Mouse (Mus musculus): ENCODE data around the gene Mbnl1. TPM values are rescaled to one million over a fixed set of nuclear protein-coding genes. Genes with fewer than 3 reads are reported as not detected.
A peak's percentile ranks its signal among the peaks of the same experiment; 100 is the strongest.

The Mbnl1 gene
- total and polyA plus RNA-seq, 2 experiments from 2014 or later, result 55.9 to 86.0 TPM

DNA sequence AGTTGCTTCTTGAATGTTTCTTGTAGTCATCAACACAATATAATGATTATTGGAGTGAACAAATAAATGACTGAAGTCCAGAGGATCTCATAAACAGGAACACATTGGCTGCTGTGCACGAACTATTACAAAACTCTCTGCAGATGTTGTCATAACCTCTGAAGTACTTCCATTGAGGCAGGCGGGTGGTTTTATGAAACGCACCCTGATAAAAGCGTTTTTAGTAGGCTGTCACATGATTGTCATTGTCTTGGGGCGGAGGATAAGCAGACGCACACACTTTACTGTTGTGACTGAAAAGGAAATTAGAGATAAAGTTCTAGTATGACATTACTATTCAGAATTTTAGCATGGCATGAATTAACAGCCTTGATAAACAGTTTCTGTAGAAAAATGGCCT, 131.6 kb downstream of the Mbnl1 start:
- DNase-seq (ENCODE audit: low spot score) (no peak), ATAC-seq (ENCODE audit: low FRiP score) (no peak)
- TF ChIP-seq CTCF (IDR thresholded peaks at IDR 0.05), result no peak
- H3K27ac ChIP-seq (ENCODE audit: low read depth, low read length), result no peak overlapping the region
- H3K4me2 ChIP-seq (ENCODE audit: low read depth, low read length, poor library complexity, severe bottlenecking), result no peak overlapping the region
- no peaks in the 10 kb centered on the region for H3K9me3 ChIP-seq (ENCODE audit: low read length)
- H3K4me3 ChIP-seq (ENCODE audit: low read depth, low read length), result no peak overlapping the region
- WGBS, result 91% methylated on average over 6 of the region's 6 CpGs
- H3K4me1 ChIP-seq (ENCODE audit: insufficient read depth, low read length), result no peaks in the 10 kb centered on the region
- no peak overlapping the region for H3K9ac ChIP-seq (replicated peaks; ENCODE audit: low read length, poor library complexity, severe bottlenecking)
- H3K36me3 ChIP-seq (ENCODE audit: insufficient read depth, low read length), result no peaks in the 10 kb centered on the region
- H3K27me3 ChIP-seq (ENCODE audit: insufficient read depth, low read length), result no peaks in the 10 kb centered on the region

DNA sequence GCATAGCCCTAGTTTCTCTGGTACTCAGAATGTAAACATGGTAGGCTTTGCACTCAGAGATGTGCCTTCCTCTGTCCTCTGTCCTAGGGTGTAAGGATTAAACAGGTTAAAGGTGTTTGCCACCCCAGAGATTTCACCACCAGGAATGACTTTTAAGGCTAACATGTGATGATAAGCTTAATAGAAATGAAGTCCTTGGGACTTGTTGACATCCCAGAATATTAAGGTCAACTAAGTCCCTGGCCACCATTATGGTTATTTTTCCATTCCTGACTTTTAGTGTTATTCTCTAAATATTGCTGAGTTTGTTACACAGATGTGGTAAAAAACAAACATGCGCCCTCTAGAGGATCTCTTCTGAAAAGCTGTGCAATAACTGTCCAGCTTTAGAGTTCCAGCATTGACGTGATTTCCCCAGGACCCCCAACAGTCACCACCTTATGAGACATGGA, 136.3 kb downstream of the Mbnl1 start:
- no peaks in the 10 kb centered on the region for H3K4me1 ChIP-seq (ENCODE audit: insufficient read depth, low read length)
- no peak overlapping the region for H3K4me3 ChIP-seq (ENCODE audit: low read depth, low read length)
- H3K4me2 ChIP-seq (ENCODE audit: low read depth, low read length, poor library complexity, severe bottlenecking), result no peak overlapping the region
- peak; percentile 70 for TF ChIP-seq CTCF (IDR thresholded peaks at IDR 0.05)
- H3K27ac ChIP-seq (ENCODE audit: low read depth, low read length), result no peak overlapping the region
- peak; percentile 69 for DNase-seq (ENCODE audit: low spot score)
- H3K36me3 ChIP-seq (ENCODE audit: insufficient read depth, low read length), result no peaks in the 10 kb centered on the region
- H3K9me3 ChIP-seq (ENCODE audit: low read length), result no peaks in the 10 kb centered on the region
- no peak overlapping the region for H3K9ac ChIP-seq (replicated peaks; ENCODE audit: low read length, poor library complexity, severe bottlenecking)
- WGBS, result 8% methylated on average over 2 of the region's 2 CpGs
- no peak for ATAC-seq (ENCODE audit: low FRiP score)
- H3K27me3 ChIP-seq (ENCODE audit: insufficient read depth, low read length), result no peaks in the 10 kb centered on the region

DNA sequence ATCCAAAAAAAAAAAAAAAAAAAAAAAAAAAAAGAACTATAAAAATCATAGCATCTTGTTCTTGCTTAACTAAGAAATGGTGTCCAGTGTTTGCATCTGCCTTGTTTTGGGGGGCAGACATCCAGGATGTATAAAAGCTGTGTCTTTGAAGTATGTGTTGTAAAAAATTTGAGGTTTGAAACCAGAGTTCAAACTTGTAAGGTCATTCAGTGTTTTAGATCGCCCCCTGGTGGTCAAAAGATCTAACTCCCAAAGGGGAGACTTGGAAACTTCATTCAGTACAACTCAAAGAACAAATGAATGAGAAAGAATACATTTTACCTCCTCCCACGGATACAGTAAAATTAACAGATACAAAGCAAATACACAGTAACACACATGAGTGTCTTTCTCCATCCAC, 139.2 kb downstream of the Mbnl1 start:
- Histone ChIP-seq H3K27ac (ENCODE audit: low read depth, low read length) (no peak overlapping the region), H3K36me3 (ENCODE audit: insufficient read depth, low read length) (no peaks in the 10 kb centered on the region), H3K4me2 (ENCODE audit: low read depth, low read length, poor library complexity, severe bottlenecking) (no peak overlapping the region), H3K4me1 (ENCODE audit: insufficient read depth, low read length) (no peaks in the 10 kb centered on the region), H3K4me3 (ENCODE audit: low read depth, low read length) (no peak overlapping the region), H3K9ac (replicated peaks; ENCODE audit: low read length, poor library complexity, severe bottlenecking) (no peak overlapping the region), H3K27me3 (ENCODE audit: insufficient read depth, low read length) (no peaks in the 10 kb centered on the region), H3K9me3 (ENCODE audit: low read length) (no peaks in the 10 kb centered on the region)
- peak; percentile 72 for DNase-seq (ENCODE audit: low spot score)
- no peak for ATAC-seq (ENCODE audit: low FRiP score)
- TF ChIP-seq CTCF (IDR thresholded peaks at IDR 0.05), result peak; percentile 78
- 14% methylated on average over 2 of the region's 2 CpGs for WGBS

DNA sequence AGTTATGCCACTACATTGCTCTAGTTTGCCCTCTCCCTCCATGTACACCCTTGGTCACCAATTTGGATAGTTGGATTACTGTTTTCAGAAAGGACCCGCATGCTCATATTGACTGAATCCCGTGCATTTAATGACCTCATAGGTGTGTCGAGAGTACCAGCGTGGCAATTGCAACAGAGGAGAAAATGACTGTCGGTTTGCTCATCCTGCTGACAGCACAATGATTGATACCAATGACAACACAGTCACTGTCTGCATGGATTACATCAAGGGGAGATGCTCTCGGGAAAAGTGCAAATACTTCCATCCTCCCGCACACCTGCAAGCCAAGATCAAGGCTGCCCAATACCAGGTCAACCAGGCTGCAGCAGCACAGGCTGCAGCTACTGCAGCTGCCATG, 140.5 kb downstream of the Mbnl1 start:
- WGBS, result 92% methylated on average over 7 of the region's 7 CpGs
- Histone ChIP-seq H3K9ac (replicated peaks; ENCODE audit: low read length, poor library complexity, severe bottlenecking) (no peak overlapping the region), H3K4me1 (ENCODE audit: insufficient read depth, low read length) (no peaks in the 10 kb centered on the region), H3K36me3 (ENCODE audit: insufficient read depth, low read length) (no peaks in the 10 kb centered on the region), H3K27ac (ENCODE audit: low read depth, low read length) (no peak overlapping the region), H3K4me3 (ENCODE audit: low read depth, low read length) (no peak overlapping the region), H3K4me2 (ENCODE audit: low read depth, low read length, poor library complexity, severe bottlenecking) (no peak overlapping the region), H3K27me3 (ENCODE audit: insufficient read depth, low read length) (no peaks in the 10 kb centered on the region), H3K9me3 (ENCODE audit: low read length) (no peaks in the 10 kb centered on the region)
- ATAC-seq (ENCODE audit: low FRiP score), result no peak
- DNase-seq (ENCODE audit: low spot score), result no peak
- no peak for TF ChIP-seq CTCF (IDR thresholded peaks at IDR 0.05)

DNA sequence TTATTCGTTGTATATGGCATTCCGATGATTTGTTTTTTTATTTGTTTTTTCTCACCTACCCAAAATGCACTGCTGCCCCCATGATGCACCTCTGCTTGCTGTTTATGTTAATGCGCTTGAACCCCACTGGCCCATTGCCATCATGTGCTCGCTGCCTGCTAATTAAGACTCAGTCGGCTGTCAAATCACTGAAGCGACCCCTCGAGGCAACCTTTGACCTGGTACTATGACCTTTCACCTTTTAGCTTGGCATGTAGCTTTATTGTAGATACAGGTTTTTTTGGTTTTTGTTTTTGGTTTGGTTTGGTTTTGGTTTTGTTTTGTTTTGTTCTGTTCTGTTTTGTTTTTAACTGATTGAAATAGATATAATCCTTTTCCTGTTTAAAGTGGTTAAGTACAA, 141.9 kb downstream of the Mbnl1 start:
- H3K36me3 ChIP-seq (ENCODE audit: insufficient read depth, low read length), result no peaks in the 10 kb centered on the region
- H3K4me1 ChIP-seq (ENCODE audit: insufficient read depth, low read length), result no peaks in the 10 kb centered on the region
- H3K27ac ChIP-seq (ENCODE audit: low read depth, low read length), result no peak overlapping the region
- WGBS, result 81% methylated on average over 7 of the region's 7 CpGs
- no peak overlapping the region for H3K9ac ChIP-seq (replicated peaks; ENCODE audit: low read length, poor library complexity, severe bottlenecking)
- no peak overlapping the region for H3K4me3 ChIP-seq (ENCODE audit: low read depth, low read length)
- no peaks in the 10 kb centered on the region for H3K9me3 ChIP-seq (ENCODE audit: low read length)
- no peak for ATAC-seq (ENCODE audit: low FRiP score)
- no peak overlapping the region for H3K4me2 ChIP-seq (ENCODE audit: low read depth, low read length, poor library complexity, severe bottlenecking)
- H3K27me3 ChIP-seq (ENCODE audit: insufficient read depth, low read length), result no peaks in the 10 kb centered on the region
- no peak for DNase-seq (ENCODE audit: low spot score)
- no peak for TF ChIP-seq CTCF (IDR thresholded peaks at IDR 0.05)

DNA sequence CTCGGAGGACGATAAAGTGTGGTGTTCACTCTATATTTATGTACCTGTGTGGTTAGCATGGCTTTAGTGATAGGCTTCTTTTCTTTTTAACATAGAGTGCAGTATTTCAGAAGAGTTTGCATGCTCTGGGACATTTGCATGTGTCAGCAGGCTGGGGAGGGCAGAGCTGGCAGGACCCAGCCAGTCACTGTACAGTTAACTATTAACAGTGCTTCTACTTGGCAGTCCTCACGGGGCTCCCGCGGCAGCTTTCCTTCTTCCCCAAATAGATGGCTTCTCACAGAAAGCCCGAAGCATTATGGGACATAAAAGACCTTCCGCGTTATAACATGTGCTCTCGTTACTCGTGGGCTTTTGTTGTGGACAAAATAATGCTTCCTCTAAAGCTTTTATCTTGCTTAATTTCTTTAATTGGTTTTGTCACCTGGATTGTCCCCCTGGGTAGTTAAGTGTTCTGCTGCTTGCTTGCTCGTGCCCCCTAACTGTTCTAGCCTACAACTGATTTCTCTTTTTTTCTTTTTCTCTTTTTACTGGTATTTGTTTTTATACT, 142.5 kb downstream of the Mbnl1 start:
- H3K27ac ChIP-seq (ENCODE audit: low read depth, low read length), result no peak overlapping the region
- no peaks in the 10 kb centered on the region for H3K27me3 ChIP-seq (ENCODE audit: insufficient read depth, low read length)
- H3K4me1 ChIP-seq (ENCODE audit: insufficient read depth, low read length), result no peaks in the 10 kb centered on the region
- no peak overlapping the region for H3K4me3 ChIP-seq (ENCODE audit: low read depth, low read length)
- DNase-seq (ENCODE audit: low spot score) (peak; percentile 17), ATAC-seq (ENCODE audit: low FRiP score) (0 out of 2 replicates have a peak, but pooled peaks have one; percentile 44)
- H3K4me2 ChIP-seq (ENCODE audit: low read depth, low read length, poor library complexity, severe bottlenecking), result no peak overlapping the region
- no peak overlapping the region for H3K9ac ChIP-seq (replicated peaks; ENCODE audit: low read length, poor library complexity, severe bottlenecking)
- H3K9me3 ChIP-seq (ENCODE audit: low read length), result no peaks in the 10 kb centered on the region
- no peak for TF ChIP-seq CTCF (IDR thresholded peaks at IDR 0.05)
- no peaks in the 10 kb centered on the region for H3K36me3 ChIP-seq (ENCODE audit: insufficient read depth, low read length)
- 51% methylated on average over 11 of the region's 11 CpGs for WGBS
